Mouse (Mus musculus): Measurements from ENCODE around the gene Fah.

The Fah gene

DNA sequence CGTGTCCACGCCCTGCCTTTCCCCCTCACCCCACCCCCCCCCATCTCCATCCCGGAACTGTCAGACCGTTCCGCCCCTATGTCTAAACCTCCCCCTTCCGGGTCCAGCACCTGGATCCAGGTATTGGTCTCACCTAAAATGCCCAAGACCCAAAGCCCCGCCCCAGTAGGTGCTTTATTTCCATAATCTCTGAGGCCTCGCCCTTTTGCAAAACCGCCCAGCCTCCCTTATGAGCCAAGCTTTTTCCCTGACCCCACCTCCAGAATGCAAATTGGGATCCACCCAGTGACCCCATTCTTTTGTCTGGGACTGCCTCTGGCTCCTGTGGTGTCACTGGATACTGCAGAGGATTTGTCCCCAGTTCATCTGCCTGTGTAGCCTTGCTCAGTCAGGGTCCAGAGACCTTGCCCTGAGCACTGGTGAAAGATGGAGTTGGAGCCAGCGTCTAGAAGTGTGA is at the start of gene Fah:
Gene Fah (minus strand): TSS at position 430 of the 457 bp plus-strand sequence.
- in situ Hi-C loops (cut with MboI; ENCODE audit: unreplicated experiment in 2 of 2): loop anchor here in 1 of 2 experiments (25.0 kb wide), 1 partner anchor 694 kb away; no protein-coding TSS in a partner anchor

DNA sequence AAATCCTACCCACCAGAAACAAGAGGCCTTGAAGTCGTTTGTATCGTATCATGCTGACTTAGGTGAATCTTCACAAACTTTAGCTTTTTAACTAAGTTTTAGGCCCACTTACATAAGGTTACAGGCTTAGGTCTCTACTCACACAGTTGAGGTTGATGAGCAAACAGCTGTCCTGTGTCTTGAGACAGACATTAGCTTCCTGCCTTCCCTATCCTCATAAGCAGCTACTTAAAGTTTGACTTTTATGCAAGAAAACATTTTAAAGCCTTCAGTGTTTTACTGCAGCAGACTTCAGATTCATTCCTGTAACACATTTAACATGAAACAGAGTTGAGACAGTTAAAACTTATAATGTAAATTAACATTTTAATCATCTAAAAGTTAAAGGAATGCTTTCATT is 46.2 kb upstream of the Fah start:
- in situ Hi-C loops (cut with MboI; ENCODE audit: unreplicated experiment in 2 of 2): no loop called here

DNA sequence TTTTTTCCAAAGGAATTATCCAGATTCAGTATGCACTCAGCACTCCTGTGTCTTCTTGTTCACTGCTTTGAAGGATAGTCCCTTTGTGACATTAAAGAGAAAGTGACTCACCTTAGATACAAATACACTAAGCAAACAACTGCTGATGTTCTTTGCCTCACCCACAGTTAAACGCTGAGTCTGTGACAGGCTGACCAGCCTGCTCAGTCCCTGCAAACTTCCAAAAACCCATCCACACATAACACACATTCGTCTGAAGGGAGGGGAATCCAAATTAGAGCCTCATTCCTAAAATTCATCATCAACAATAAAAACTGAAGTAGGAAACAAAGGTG is 45.4 kb upstream of the Fah start:
- in situ Hi-C loops (cut with MboI; ENCODE audit: unreplicated experiment in 2 of 2): no loop called here

DNA sequence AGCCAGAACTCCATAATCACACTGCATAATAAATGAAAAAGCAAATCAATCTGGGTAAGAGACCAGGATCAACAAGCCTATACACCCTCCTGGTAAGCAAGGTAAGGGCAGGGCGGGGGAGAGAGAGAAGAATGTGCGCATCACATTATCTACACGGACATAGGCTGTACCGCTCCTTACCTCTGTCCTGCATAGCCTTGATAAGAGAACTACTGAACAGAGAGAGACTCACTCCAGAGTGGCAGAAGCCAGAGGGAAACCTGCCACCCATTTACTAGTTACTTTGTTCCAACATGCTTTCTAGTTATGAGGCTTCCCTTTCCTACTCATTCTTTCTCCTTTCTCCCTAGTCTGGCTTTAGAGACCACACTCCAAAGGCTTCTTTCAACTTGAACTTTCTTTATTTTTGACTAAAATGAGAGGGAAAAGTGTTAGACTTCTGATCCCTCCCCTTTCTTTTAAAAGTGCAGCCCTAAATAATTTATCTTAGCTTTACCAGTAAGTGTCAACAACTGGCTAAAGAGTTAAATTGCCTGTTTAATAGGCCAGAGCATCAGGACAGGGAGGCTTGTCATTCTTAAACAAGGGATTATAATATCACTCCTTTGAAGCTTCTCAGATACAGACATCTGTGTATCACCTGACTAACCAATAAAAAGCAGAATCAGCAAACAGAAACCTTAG is 44.9 kb upstream of the Fah start:
- in situ Hi-C loops (cut with MboI; ENCODE audit: unreplicated experiment in 2 of 2): no loop called here

DNA sequence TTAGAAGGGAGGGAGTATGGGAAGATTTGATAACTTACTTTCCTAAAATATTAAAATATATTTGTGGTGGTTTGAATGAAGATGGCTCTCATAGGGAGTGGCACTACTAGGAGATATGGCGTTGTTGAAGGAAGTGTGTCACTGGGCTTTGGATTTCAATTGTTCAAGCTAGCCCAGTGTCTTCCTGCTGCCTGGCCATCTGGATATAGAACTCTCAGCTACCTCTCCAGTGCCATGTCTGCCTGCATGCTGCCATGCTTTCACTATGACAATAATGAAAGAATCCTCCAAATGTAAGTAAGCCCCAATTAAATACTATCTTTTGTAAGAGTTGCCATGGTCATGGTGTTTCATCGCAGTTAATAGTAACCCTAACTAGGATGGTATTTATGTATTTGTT is 42.5 kb upstream of the Fah start:
- in situ Hi-C loops (cut with MboI; ENCODE audit: unreplicated experiment in 2 of 2): no loop called here

DNA sequence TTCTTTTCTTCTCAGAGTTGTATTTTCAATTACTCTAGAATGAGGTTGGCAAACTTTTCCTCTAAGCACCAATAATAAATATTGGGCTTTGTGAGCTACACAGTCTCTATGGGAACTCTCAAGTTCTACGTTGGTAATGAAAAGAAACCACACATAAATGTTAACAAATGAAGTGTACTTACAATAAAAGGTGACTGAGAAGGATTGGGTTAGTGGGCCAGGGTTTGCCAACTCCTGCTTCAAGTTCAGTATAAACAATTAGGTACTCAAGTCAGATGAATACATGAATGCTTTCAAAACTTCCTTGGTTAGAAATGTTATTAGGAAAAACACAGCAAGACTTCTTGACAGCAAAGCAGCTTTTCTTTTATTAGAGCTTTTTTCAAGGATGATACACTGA is 39.7 kb upstream of the Fah start:
- in situ Hi-C loops (cut with MboI; ENCODE audit: unreplicated experiment in 2 of 2): no loop called here

DNA sequence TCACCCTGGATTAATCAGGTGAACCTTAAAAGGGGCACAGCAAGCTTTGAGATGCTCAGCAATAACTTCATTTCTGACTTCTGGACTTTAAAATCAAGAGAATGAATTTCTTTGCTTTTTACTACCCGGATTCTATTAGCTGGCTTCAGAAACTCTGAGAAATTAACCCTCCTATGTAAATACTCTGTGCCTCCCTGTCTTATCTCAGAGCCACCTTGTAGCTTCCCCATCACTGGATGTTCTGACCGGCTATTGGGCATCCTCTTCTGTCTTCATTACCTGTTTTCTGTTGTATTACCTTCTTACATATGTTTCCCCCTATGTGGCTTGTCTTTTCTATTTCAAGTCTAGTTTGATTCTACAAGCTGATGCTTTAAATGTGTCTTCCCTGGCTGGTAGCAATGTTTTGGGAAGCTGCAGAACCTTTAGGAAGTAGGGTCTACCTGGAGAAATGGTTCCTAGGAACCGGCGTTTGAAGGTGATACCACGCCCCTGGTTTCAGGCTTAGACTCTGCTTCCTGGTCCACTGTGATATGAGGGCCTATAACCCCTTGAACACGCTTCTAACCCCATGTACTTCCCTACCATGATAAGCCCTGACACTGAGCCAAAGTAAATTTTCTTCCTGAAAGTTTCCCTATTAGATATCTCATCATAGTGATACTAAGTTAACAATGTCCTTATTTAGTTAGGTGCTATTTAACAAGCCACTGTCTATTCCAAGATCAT is 36.9 kb upstream of the Fah start:
- in situ Hi-C loops (cut with MboI; ENCODE audit: unreplicated experiment in 2 of 2): no loop called here

DNA sequence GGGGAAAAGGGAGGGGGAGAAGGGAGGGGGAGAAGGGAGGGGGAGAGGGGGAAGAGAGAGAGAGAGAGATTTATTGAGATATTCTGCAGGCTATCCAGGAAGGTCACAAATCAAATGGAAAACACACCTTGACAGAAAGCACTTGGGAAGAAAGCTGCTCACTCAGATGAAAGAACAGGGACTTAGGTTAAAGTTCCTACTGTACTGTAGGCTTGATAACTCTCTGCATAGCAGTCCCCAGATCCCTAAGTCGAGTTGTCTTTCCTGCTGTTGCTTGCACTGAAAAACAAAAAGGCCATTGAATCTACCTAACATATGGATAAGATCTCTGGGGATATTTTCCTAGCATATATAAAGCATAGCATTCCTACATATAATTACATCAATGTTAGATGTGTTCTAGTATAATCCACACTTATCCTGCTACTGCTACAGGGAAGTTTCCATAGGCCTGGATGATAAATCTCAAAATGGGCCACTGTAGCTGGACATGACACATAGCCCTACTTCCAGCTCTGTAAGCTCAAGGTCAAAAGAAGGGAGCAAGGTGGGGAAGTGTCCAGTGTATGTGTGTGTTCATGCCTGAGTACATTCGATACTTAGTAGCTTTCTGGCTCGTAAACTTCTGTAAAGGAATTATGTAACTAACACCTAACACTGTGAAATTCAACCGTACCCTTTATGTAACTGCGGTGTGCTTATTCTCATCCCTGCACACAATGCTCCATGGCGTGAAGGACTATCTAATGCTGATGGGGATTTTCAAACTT is 35.8 kb upstream of the Fah start:
- in situ Hi-C loops (cut with MboI; ENCODE audit: unreplicated experiment in 2 of 2): no loop called here

DNA sequence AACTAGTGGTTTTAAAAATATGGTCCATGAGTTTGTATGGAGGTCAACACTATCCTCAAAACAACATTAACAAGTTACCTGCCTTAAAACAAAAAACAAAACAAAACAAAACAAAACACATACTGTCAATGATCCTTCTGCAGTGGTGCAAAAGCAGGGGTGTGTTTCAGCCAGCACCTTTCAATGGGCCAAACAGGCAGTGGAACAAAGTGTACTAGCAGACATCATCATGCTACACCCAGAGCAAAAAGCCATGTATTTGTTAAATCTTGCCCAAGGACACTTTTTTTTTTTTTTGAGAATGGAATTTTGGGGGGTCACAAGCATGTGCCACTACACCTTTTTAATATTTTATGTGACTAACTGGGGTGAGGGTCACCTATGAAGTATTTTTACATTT is 30.4 kb upstream of the Fah start:
- in situ Hi-C loops (cut with MboI; ENCODE audit: unreplicated experiment in 2 of 2): no loop called here

DNA sequence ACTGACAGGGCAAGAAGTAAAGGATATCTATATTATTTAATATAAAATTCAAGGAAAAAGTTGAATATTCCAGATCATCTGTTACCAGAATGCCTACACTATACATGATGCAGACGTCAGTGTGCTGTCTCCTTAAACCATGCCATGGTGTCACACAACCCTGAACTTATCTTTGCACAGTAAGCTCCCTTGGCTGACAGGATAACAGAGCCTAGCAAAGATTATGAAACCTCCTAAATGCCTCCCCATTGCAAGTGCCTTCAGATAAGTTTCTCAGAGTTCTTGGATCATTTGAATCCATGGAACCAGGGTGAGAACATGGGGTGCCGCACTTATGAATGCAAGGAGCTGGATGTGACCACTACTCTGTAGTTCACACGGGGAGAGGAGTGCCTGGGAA is 25.4 kb upstream of the Fah start:
- in situ Hi-C loops (cut with MboI; ENCODE audit: unreplicated experiment in 2 of 2): no loop called here

DNA sequence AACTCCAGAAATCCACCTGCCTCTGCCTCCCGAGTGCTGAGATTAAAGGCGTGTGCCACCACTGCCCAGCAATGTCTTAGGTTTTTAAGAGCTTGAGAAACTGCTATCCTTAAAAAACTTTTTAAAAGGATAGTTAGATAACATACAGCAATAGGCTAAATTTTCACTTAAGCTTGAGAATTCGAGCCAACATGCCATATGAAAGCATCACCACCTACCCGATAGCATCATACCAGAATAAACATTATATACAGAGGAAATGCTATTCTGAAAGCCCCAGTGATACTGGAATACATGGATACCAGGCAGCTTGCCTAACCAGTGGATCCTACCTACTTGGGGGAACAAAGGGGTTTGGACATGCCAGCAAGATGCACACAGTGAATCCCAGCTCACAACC is 17.2 kb upstream of the Fah start:
- in situ Hi-C loops (cut with MboI; ENCODE audit: unreplicated experiment in 2 of 2): loop anchor here in 1 of 2 experiments (25.0 kb wide), 1 partner anchor 711 kb away; no protein-coding TSS in a partner anchor

DNA sequence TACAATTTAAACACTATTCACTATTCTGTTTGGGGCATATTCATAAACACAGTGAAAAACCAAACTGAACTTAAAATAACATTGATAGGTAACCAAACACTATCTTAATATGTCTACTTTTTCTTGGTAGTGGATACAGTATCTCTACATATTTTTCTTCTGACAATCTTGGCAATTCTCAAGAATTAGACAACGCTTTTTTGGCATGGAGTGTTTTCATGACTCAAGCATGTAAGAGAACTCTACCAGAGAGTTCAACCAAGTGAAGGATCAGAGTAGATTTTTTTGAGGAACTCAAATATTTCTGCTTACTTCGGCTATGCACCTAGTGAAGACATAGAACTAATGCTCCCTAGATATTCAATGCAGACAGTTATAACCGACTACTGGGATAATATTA is 14.4 kb upstream of the Fah start:
- in situ Hi-C loops (cut with MboI; ENCODE audit: unreplicated experiment in 2 of 2): loop anchor here in 1 of 2 experiments (25.0 kb wide), 1 partner anchor 709 kb away; no protein-coding TSS in a partner anchor

DNA sequence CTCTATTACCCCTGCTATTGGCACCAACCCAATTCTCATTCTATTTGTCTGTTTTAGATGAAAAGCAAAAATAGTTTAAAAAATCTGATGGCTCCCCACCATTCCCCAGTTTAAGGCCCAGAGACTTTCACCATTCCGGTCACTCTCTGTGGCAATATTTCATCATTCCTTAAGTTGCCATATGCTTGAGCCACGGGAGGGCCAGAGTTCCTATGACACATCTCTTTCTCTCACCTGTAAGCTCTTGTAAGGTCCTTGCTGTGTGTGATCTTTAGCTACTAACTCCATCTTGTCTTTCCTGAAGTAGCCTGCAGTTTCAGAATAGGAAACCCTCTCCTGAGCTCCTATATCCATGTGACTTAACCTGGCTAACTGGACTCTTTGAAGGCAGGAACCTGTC is 12.4 kb upstream of the Fah start:
- in situ Hi-C loops (cut with MboI; ENCODE audit: unreplicated experiment in 2 of 2): loop anchor here in 1 of 2 experiments (25.0 kb wide), 1 partner anchor 707 kb away; no protein-coding TSS in a partner anchor

DNA sequence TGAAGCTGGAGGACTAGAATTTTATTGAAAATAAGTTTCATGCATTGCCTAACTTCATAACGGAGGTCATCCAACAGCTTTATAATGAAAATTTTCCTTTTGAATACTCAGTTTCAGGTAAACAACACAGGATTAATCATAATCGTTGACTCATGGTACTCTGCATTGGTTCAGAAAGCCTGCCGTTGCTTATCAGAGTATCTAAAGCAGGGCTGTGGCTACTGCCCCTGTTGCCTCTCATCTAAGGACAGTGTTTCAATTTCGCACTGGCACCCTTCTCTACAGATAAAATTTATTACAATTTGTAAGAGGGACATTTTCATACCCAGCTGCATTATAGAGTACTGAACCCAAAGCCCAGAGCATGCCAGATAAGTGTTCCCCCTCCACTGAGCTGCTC is 5.9 kb upstream of the Fah start:
- in situ Hi-C loops (cut with MboI; ENCODE audit: unreplicated experiment in 2 of 2): loop anchor here in 1 of 2 experiments (25.0 kb wide), 1 partner anchor 700 kb away; no protein-coding TSS in a partner anchor

DNA sequence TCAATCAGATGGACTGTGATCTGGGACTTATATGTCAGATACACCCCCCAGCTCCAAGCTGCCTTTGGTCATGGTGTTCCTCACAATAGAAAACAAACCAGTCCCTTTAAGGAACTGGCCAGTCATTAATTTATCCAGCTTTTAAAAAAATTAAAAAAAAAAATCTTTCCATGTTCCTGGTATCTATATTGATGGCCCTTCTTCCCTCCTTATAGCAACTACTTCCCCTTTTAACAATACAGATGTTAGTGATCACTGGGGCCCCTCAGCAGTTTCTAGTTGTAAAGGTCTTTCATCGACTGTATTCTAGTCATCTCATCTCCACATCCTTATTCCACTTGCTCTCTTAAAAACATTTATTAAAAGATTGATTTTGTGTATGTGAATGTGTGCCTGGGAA is 5.1 kb upstream of the Fah start:
- in situ Hi-C loops (cut with MboI; ENCODE audit: unreplicated experiment in 2 of 2): loop anchor here in 1 of 2 experiments (25.0 kb wide), 1 partner anchor 699 kb away; no protein-coding TSS in a partner anchor

DNA sequence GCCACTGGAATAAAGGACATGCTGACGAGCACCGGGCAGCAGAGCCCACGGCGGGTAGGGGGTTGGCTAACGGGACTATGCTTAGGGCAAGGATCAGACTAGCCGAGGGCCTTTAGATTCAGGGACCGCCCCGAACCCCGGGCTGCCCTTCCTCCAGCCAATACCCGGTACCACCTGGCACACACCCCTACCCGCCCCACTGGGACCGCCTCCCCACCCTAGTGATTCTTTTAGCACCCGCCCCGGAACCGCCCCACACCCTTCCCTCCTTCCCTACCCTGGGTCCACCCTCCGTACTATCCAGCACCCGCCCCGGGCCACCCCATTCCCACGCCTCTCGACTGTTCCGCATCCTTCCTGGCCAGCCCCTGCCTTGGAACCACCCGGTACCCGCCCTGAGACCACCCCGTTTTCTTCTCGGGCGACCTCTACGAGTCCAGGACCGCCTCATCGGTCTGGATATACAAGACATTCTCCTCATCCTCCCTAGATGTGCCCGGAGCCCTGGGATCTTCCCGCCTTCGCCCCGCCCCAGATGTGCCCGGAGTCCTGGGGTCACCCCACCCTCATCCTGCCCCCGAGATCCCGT is 724 bp downstream of the Fah start:
- in situ Hi-C loops (cut with MboI; ENCODE audit: unreplicated experiment in 2 of 2): loop anchor here in 1 of 2 experiments (25.0 kb wide), 1 partner anchor 693 kb away; no protein-coding TSS in a partner anchor

DNA sequence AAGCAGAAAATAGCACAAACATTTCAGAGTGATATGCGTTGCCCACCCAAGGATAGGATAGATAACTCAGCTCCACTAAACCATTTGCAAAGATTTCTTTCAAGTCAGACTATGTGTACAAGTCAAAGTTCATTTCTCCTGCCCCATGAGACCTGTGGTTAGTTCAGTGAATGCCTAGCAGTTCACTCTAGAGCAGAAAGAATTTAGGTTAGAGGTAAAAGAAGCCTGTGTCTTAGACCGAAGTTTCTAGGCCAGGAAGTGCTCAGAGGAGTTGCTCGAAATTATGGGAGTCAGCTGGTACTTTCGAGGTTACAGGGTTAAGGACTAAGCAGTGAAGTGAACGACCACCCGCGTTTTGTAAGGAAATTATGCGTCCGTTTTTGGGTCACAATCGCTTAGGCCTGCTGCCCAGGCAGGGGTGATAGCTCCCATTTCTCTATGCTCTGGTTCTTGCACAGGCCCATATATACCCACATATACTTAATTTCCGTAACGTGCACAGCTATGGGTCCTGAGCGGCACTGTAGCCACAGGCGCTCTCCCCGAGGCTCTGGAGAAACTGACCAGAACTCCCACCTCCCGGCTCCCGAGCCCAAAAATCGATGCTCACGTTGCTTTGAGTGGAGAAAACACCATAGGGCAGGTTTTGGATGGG is 1.4 kb downstream of the Fah start:
- in situ Hi-C loops (cut with MboI; ENCODE audit: unreplicated experiment in 2 of 2): loop anchor here in 1 of 2 experiments (25.0 kb wide), 1 partner anchor 693 kb away; no protein-coding TSS in a partner anchor

DNA sequence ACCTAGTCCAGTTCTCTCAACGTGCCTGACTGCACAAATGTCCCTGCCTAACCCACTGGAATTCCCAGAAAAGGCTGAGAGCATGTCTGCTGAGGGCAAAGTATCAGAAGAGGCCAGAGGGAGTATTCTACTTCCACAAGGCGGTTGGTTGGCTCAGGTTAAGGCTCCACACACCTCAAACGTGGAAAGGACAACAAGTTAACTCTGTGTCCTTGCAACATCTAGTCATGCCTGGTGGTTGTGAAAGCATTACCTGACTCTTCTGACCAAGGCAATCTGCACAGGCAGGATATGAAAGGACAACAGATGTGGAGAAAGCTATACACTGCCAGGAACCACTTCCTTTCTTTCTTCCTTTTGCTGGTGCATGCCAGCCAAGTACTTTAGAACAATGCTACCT is 2.0 kb downstream of the Fah start:
- in situ Hi-C loops (cut with MboI; ENCODE audit: unreplicated experiment in 2 of 2): loop anchor here in 1 of 2 experiments (25.0 kb wide), 1 partner anchor 692 kb away; no protein-coding TSS in a partner anchor

DNA sequence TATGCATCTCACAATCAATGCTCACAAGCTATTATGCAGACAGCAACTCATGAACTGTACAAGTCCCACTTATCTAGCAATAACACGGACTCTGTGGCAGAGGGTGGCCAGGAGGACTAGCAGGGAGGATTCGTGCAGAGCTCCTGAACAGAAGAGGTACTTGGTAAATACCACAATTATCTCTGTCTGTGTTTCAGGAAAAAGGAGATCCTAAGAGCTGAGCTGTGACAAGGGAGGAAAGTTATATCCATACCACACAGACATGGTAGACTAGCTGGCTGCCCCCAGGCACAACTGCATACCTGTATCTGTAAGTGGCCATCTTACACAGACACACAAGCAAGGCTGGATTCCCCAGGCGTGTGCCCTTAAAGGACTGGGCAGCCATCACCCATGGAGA is 5.2 kb downstream of the Fah start:
- in situ Hi-C loops (cut with MboI; ENCODE audit: unreplicated experiment in 2 of 2): loop anchor here in 1 of 2 experiments (25.0 kb wide), 1 partner anchor 689 kb away; no protein-coding TSS in a partner anchor

DNA sequence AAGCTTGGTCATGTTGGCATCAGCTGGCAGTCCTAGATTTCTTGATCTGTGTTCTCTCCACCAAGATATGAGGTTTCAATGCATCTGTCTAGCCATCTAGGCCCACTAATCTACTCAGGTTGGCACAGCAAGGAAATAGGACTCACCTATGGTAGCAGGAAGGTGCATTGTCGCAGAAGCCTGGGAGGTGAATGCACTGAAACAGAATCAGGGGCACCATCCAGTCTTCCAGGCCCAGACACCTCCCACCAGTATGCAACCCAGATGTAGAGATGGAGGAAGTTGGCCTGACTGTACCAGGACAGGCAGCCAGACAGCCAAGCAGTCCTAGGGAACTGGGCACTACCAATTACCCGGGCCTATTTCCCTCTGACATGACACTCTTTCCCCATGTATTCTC is 5.9 kb downstream of the Fah start:
- in situ Hi-C loops (cut with MboI; ENCODE audit: unreplicated experiment in 2 of 2): loop anchor here in 1 of 2 experiments (25.0 kb wide), 1 partner anchor 688 kb away; no protein-coding TSS in a partner anchor
